Mouse (Mus musculus): Measurements from ENCODE around the gene Ung. TPM values are rescaled to one million over a fixed set of nuclear protein-coding genes. Genes with fewer than 3 reads are reported as not detected.

Ung gene
- total RNA-seq (2022): 10 to 100 TPM; 21.5 to 30.1 (median 24.2) TPM

- DNase-seq (ENCODE audit: low spot score): no peak
Observed at GRCm38 (mm10) chr5:114130211-114130605, at the start of gene Ung. Gene Ung, plus strand, starts transcription at chr5:114130386.

- no peak for DNase-seq (ENCODE audit: low spot score)
Observed at GRCm38 (mm10) chr5:114085501-114085900, 44.7 kb upstream of the Ung start.

- no peak for DNase-seq (ENCODE audit: low spot score)
Observed at GRCm38 (mm10) chr5:114087875-114088480, 42.2 kb upstream of the Ung start.

GRCm38 (mm10) chr5:114090421-114091013 is 39.7 kb upstream of the Ung start:
- DNase-seq (ENCODE audit: low spot score): no peak

- DNase-seq (ENCODE audit: low spot score): peak; percentile 22
Observed at GRCm38 (mm10) chr5:114091057-114091807, 39.0 kb upstream of the Ung start, which contains the start of gene Svop. Gene Svop, minus strand, starts transcription at chr5:114091570.

- peak; percentile 92 for DNase-seq (ENCODE audit: low spot score)
Observed at GRCm38 (mm10) chr5:114099709-114100389, 30.3 kb upstream of the Ung start.

- no peak for DNase-seq (ENCODE audit: low spot score)
Observed at GRCm38 (mm10) chr5:114100390-114101099, 29.6 kb upstream of the Ung start.

GRCm38 (mm10) chr5:114101873-114102272 is 28.3 kb upstream of the Ung start:
- no peak for DNase-seq (ENCODE audit: low spot score)

GRCm38 (mm10) chr5:114102807-114103206 is 27.4 kb upstream of the Ung start:
- no peak for DNase-seq (ENCODE audit: low spot score)

GRCm38 (mm10) chr5:114106391-114106935 is 23.7 kb upstream of the Ung start:
- DNase-seq (ENCODE audit: low spot score): no peak

- no peak for DNase-seq (ENCODE audit: low spot score)
Observed at GRCm38 (mm10) chr5:114113334-114113733, 16.9 kb upstream of the Ung start.

GRCm38 (mm10) chr5:114115030-114115429 is 15.2 kb upstream of the Ung start:
- no peak for DNase-seq (ENCODE audit: low spot score)

- no peak for DNase-seq (ENCODE audit: low spot score)
Observed at GRCm38 (mm10) chr5:114116586-114116985, 13.6 kb upstream of the Ung start.

- no peak for DNase-seq (ENCODE audit: low spot score)
Observed at GRCm38 (mm10) chr5:114119806-114120205, 10.4 kb upstream of the Ung start.

- no peak for DNase-seq (ENCODE audit: low spot score)
Observed at GRCm38 (mm10) chr5:114126008-114126407, 4.2 kb upstream of the Ung start.

- DNase-seq (ENCODE audit: low spot score): no peak
Observed at GRCm38 (mm10) chr5:114126499-114127244, 3.5 kb upstream of the Ung start.

GRCm38 (mm10) chr5:114127374-114128349 is 2.5 kb upstream of the Ung start, which contains the start of gene Alkbh2:
Gene Alkbh2, minus strand, starts transcription at chr5:114128218.
- DNase-seq (ENCODE audit: low spot score): peak; percentile 75

GRCm38 (mm10) chr5:114129550-114130210 is 506 bp upstream of the Ung start:
- DNase-seq (ENCODE audit: low spot score): no peak
